In genomic region chr16:20517701-20518374, GRCm38 (mm10) we compare ENCODE assay signal across 8 mouse cellular contexts. TPM values are rescaled to one million over a fixed set of nuclear protein-coding genes. Genes with fewer than 3 reads are reported as not detected.
DNase-seq lines count a peak whose midpoint lies in the region; ATAC-seq and TF ChIP-seq lines count a peak whose summit lies in the region.

No protein-coding gene starts in this region.

- H3K4me1 ChIP-seq in kidney, adult 2 months (ENCODE audit: control insufficient read depth, insufficient read depth, low read length), result peaks cover 12% of the 10 kb centered on the region; the same call in 1 of the 2 replicates
- H3K4me1 ChIP-seq in lung, postnatal 0 days (ENCODE audit: insufficient read depth, low read depth, low read length), result peaks cover 6% of the 10 kb centered on the region; the same call in 1 of the 2 replicates
- H3K4me1 ChIP-seq in stomach, embryonic 15.5 days, result peaks cover 11% of the 10 kb centered on the region; the same call in 1 of the 2 replicates

- under 1% methylated on average over 6 of the region's 6 CpGs for WGBS in kidney, adult 2 months
- WGBS in lung, postnatal 0 days, result 3% methylated on average over 4 of the region's 6 CpGs
- WGBS in stomach, embryonic 15.5 days, result 2% methylated on average over 6 of the region's 6 CpGs

- TF ChIP-seq CTCF in kidney, adult 2 months (conservative IDR thresholded peaks at IDR 0.05; ENCODE audit: insufficient read depth, insufficient read length, low read depth, low read length), result no peak
- no peak for TF ChIP-seq CTCF in lung, postnatal 0 days (IDR thresholded peaks at IDR 0.05)

- peak; percentile 23 for ATAC-seq in lung, postnatal 0 days
- ATAC-seq in stomach, embryonic 15.5 days (ENCODE audit: insufficient read depth, low FRiP score, low read depth), result peak; percentile 24

- no peaks in the 10 kb centered on the region for H3K27me3 ChIP-seq in kidney, adult 2 months (replicated peaks; ENCODE audit: control insufficient read depth, insufficient read depth, low read length)
- no peaks in the 10 kb centered on the region for H3K27me3 ChIP-seq in lung, postnatal 0 days (replicated peaks; ENCODE audit: insufficient read depth, low read length)
- no peaks in the 10 kb centered on the region for H3K27me3 ChIP-seq in stomach, embryonic 15.5 days (replicated peaks)

- peak overlapping the region; percentile 91 for H3K27ac ChIP-seq in kidney, adult 2 months (ENCODE audit: insufficient read depth, low read depth, low read length)
- peak overlapping the region; percentile 93 for H3K27ac ChIP-seq in lung, postnatal 0 days (ENCODE audit: low read length)
- peak overlapping the region; percentile 95 for H3K27ac ChIP-seq in stomach, embryonic 15.5 days

- H3K4me3 ChIP-seq in kidney, adult 2 months (ENCODE audit: insufficient read depth, low read depth, low read length), result peak overlapping the region; percentile 97
- H3K4me3 ChIP-seq in lung, postnatal 0 days (ENCODE audit: low read depth, low read length), result peak overlapping the region; percentile 97
- peak overlapping the region; percentile 99 for H3K4me3 ChIP-seq in stomach, embryonic 15.5 days (replicated peaks)

- intact Hi-C loops in heart, postnatal 25 days (cut with DNase I), result loop anchor here (2.0 to 5.0 kb wide), 2 partner anchors 15 to 94 kb away; partner anchors contain the start of genes Alg3, Eef1akmt4 and Gm49333

- DNase-seq in heart, adult 11 months, result peak; percentile 93
- DNase-seq in heart, postnatal 25 days (ENCODE audit: low spot score), result no peak
- peak; percentile 60 for DNase-seq in adipocyte (ENCODE audit: low spot score)
- peak; percentile 49 for DNase-seq in forelimb bud, embryonic 11.5 days (ENCODE audit: low read depth, low spot score)
- peak; percentile 54 for DNase-seq in kidney, adult 2 months
- DNase-seq in lung, postnatal 0 days (ENCODE audit: low spot score), result peak; percentile 79
- no peak for DNase-seq in thymus, postnatal 4 days

- TF ChIP-seq EP300 in lung, postnatal 0 days (IDR thresholded peaks at IDR 0.05), result no peak

- no peak for TF ChIP-seq POLR2A in kidney, adult 2 months (IDR thresholded peaks at IDR 0.05; ENCODE audit: low read depth, low read length)

- no peaks in the 10 kb centered on the region for H3K36me3 ChIP-seq in kidney, adult 2 months (ENCODE audit: control insufficient read depth, insufficient read depth, low read length)
- H3K36me3 ChIP-seq in lung, postnatal 0 days (ENCODE audit: insufficient read depth, low read length), result 0 out of 2 replicates have a peak, but pooled peaks cover 7% of the 10 kb centered on the region
- H3K36me3 ChIP-seq in stomach, embryonic 15.5 days, result peaks cover 8% of the 10 kb centered on the region; the same call in 1 of the 2 replicates

- peak overlapping the region; percentile 96 for H3K9ac ChIP-seq in lung, postnatal 0 days (replicated peaks; ENCODE audit: low read depth)
- peak overlapping the region; percentile 99 for H3K9ac ChIP-seq in stomach, embryonic 15.5 days

- peak overlapping the region; percentile 86 for H3K4me2 ChIP-seq in lung, postnatal 0 days (replicated peaks; ENCODE audit: low read depth, low read length)
- peak overlapping the region; percentile 83 for H3K4me2 ChIP-seq in stomach, embryonic 15.5 days

- H3K9me3 ChIP-seq in lung, postnatal 0 days (ENCODE audit: low read length), result no peaks in the 10 kb centered on the region
- H3K9me3 ChIP-seq in stomach, embryonic 15.5 days, result no peaks in the 10 kb centered on the region

RNA-seq across cellular contexts. Expression of gene Dvl3, which starts 1.1 kb away (rescaled TPM):
- 10 to 100 TPM; 44.9 to 46.8 TPM for total RNA-seq in heart, postnatal 25 days (2021)
- 33.5 and 37.4 TPM in 2 replicates for polyA plus RNA-seq in kidney, adult 2 months (2012; rRNA removed)
- 10.3 and 10.5 TPM in 2 replicates for polyA plus RNA-seq in lung, postnatal 0 days (2015; fragmentation: Nextera tagmentation; extraction: Ambion mirVana)
- polyA plus RNA-seq in stomach, embryonic 15.5 days (2015; fragmentation: Nextera tagmentation; extraction: Ambion mirVana), result 21.2 and 26.9 TPM in 2 replicates

RNA-seq across cellular contexts. Expression of gene Ap2m1, which starts 17.4 kb away (rescaled TPM):
- 100 to 1,000 TPM; 201 to 215 TPM for total RNA-seq in heart, postnatal 25 days (2021)
- 639 and 682 TPM in 2 replicates for polyA plus RNA-seq in kidney, adult 2 months (2012; rRNA removed)
- 402 and 427 TPM in 2 replicates for polyA plus RNA-seq in lung, postnatal 0 days (2015; fragmentation: Nextera tagmentation; extraction: Ambion mirVana)
- polyA plus RNA-seq in stomach, embryonic 15.5 days (2015; fragmentation: Nextera tagmentation; extraction: Ambion mirVana), result 518 and 580 TPM in 2 replicates

RNA-seq across cellular contexts. Expression of gene Eif2b5, which starts 19.2 kb away (rescaled TPM):
- total RNA-seq in heart, postnatal 25 days (2021), result 10 to 100 TPM; 52.4 to 59.1 TPM
- 30.4 and 33.9 TPM in 2 replicates for polyA plus RNA-seq in kidney, adult 2 months (2012; rRNA removed)
- polyA plus RNA-seq in lung, postnatal 0 days (2015; fragmentation: Nextera tagmentation; extraction: Ambion mirVana), result 46.9 and 51.1 TPM in 2 replicates
- polyA plus RNA-seq in stomach, embryonic 15.5 days (2015; fragmentation: Nextera tagmentation; extraction: Ambion mirVana), result 90.2 and 95.0 TPM in 2 replicates

RNA-seq across cellular contexts. Expression of gene Abcf3, which starts 30.5 kb away (rescaled TPM):
- 10 to 100 TPM; 64.9 to 69.4 TPM for total RNA-seq in heart, postnatal 25 days (2021)
- polyA plus RNA-seq in kidney, adult 2 months (2012; rRNA removed), result 39.0 and 45.1 TPM in 2 replicates
- 36.3 and 39.6 TPM in 2 replicates for polyA plus RNA-seq in lung, postnatal 0 days (2015; fragmentation: Nextera tagmentation; extraction: Ambion mirVana)
- 50.6 and 65.0 TPM in 2 replicates for polyA plus RNA-seq in stomach, embryonic 15.5 days (2015; fragmentation: Nextera tagmentation; extraction: Ambion mirVana)

Comparison
In these comparisons a context has a peak if more than half of its experiments do, and no peak if none do; other contexts are left out.
1. DNase-seq: peak in heart, adult 11 months (single experiment), adipocyte (single experiment), forelimb bud, embryonic 11.5 days (single experiment), kidney, adult 2 months (single experiment) and lung, postnatal 0 days (single experiment); none in heart, postnatal 25 days (single experiment) and thymus, postnatal 4 days (single experiment).
2. Peak in every context shown above with its lines, with median percentiles within 50 percentile points of each other: H3K27ac ChIP-seq and H3K4me3 ChIP-seq.